Mouse (Mus musculus) large intestine, adult 2 months (tissue): ENCODE data around the gene Bend3. TPM values are rescaled to one million over a fixed set of nuclear protein-coding genes. Genes with fewer than 3 reads are reported as not detected.

ENCODE experiments used
- polyA plus RNA-seq: library from polyadenylated mRNA; depleted of rRNA; stranded (reverse); fragments of >200 nt; gene quantifications from 2 replicates; pipeline ENCODE4 v1.2.3, GENCODE M21; 2012; rRNA removed

Bend3 gene
- polyA plus RNA-seq, 1 experiment = 2.2 TPM

Other genes starting within 250 kb of the Bend3 start
- 50.4 and 54.8 TPM in 2 replicates for gene Gm9803, start 45.3 kb downstream of the Bend3 start, polyA plus RNA-seq
- gene 1700021F05Rik, start 62.2 kb downstream of the Bend3 start, polyA plus RNA-seq = 9.7 and 11.1 TPM in 2 replicates
- gene Cd24a, start 99.5 kb downstream of the Bend3 start, polyA plus RNA-seq = 186 and 194 TPM in 2 replicates